Mouse (Mus musculus) T-helper 1 cell (primary cell): ENCODE results near the gene Alkbh4.

Experiments
- in situ Hi-C: fragments of 300-600 bp; cut with MboI, MseI; formaldehyde crosslinking; loops from one replicate; pipeline ENCODE4 v1.15.1; 2025; ENCODE audit warnings: high pct_unique_total_duplicates

Alkbh4 gene

DNA sequence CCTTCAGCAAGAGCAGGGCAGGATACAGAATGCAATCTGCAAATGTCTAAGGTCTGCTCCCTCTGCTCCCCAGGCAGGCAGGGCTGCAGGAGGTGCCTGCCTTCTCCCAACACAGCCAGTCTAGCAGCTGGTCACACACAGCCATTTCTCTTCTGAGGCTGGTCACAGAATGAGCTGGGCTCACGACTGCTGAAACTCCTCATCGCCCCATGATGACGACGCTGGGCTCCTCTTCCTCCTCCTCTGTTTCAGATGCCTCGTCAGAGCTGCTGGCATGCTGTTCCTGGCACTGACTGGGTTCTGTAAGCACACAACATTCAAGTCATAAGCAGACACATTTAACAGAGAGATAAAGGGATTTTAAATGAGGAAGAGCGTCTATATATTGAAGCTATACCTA lies 45.3 kb downstream of the Alkbh4 start:
- in situ Hi-C loops = no loop called here

DNA sequence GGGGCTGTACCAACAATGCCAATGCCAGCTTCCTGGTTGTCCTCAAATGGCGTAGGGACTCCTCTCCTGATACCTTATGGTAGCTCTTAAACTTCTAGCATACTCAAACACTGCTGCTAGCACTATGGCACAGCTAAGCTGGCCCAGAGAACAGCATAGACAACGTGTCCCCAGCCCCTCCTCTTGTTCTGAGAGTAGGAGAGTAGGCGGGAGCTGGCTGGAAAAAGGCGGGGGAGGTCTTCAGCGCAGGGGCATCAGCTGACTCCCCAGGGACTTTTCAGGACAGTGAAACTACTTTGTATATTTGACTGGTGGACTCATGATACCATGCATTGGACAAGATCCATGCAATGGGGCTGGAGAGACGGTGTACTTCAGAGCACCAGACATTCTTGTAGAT lies 46.1 kb downstream of the Alkbh4 start:
- in situ Hi-C loops = no loop called here

DNA sequence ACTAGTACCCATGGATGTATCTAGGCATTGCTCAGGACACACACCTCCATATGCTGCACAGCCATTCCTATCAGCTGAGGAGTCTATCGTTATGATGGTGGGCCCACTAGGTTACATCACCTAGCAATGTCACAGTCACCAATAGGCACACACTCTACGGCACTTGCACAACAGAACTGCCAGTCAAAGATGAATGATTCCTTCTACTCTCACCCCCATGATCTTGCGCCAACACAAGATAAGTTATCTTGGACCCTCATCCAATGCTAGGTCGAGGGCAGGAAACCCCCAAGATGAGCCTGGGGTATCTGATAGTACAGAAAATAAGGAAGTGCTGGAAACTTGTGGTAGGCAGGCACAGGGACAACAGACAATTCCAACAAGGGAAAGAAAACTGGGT lies 46.9 kb downstream of the Alkbh4 start:
- in situ Hi-C loops = no loop called here

DNA sequence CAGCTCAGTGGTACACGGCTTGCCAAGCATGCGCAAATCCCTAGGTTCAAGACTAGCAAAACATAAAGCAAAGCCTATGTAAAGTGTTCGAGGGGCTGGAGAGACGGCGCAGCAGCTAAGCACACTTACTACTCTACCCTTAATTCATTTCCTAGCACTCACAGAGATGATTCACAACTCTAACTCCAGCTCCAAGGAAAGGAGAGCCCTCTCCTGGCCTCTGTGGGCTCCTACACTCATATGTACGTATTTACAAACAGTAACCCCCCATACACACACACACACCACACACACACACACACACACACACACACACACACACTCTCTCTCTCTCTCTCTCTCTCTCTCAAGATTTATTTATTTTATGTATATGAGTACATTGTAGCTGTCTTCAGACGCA lies 47.8 kb downstream of the Alkbh4 start:
- in situ Hi-C loops = no loop called here

DNA sequence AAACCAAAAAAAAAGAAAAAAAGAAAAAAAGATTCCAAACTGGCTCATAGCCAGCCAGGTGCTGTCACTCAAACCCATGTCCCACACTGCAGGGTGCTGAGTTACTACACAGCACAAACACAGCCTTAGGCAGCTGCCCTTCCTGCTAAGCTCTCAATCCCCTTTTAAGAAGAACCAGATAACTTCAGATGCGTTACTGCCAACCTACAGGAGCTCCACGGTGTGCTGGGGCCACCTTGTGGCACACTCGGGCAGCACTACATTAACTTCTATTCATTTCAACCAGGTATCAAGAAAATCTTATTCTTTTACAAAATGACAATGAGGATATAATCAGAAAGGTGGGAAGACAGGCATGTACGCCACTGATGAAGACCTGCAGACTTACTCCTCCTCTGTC lies 50.8 kb downstream of the Alkbh4 start:
- in situ Hi-C loops = loop anchor here (5.0 kb wide), 1 partner anchor 39 kb away; no protein-coding TSS in a partner anchor
